Mouse (Mus musculus): ENCODE measurements around the gene Nckipsd.

GRCm38 (mm10) chr9:108848419-108848818 lies 40.3 kb downstream of the Nckipsd start:
- TF ChIP-seq CTCF (IDR thresholded peaks at IDR 0.05; ENCODE audit: low read depth, low read length) (no peak), POLR2A (IDR thresholded peaks at IDR 0.05; ENCODE audit: borderline replicate concordance, low read depth, low read length) (no peak)

All from bone marrow macrophage, adult 2 months (primary cell).